Mouse (Mus musculus) ES-Bruce4 (cell line): ENCODE data around the gene Kif24. TPM values are rescaled to one million over a fixed set of nuclear protein-coding genes. Genes with fewer than 3 reads are reported as not detected.

Experiments
- H3K27ac ChIP-seq: 2 replicates; pipeline ENCODE4 v1.5.1; 2012; ENCODE audit warnings: low read length, inconsistent platforms; ENCODE audit not compliant: insufficient read depth
- H3K27me3 ChIP-seq: 2 replicates; pipeline ENCODE4 v1.6.1; 2012; ENCODE audit warnings: mild to moderate bottlenecking, low read length, inconsistent platforms; ENCODE audit not compliant: control insufficient read depth, poor library complexity, insufficient read depth, severe bottlenecking
- H3K36me3 ChIP-seq: 2 replicates; pipeline ENCODE4 v1.6.1; 2012; ENCODE audit warnings: inconsistent platforms, mild to moderate bottlenecking, low read length, moderate library complexity; ENCODE audit not compliant: control insufficient read depth, poor library complexity, insufficient read depth, severe bottlenecking
- H3K4me1 ChIP-seq: one replicate; pipeline ENCODE4 v1.8.1; 2011; ENCODE audit warnings: low read length; ENCODE audit not compliant: control insufficient read depth, insufficient read depth
- H3K4me3 ChIP-seq: 2 replicates; pipeline ENCODE4 v1.5.1; 2011; ENCODE audit warnings: low read depth, mild to moderate bottlenecking, low read length
- H3K9ac ChIP-seq: 2 replicates; pipeline ENCODE4 v1.6.1; 2012; ENCODE audit warnings: low read depth, mild to moderate bottlenecking, inconsistent platforms; ENCODE audit not compliant: poor library complexity, severe bottlenecking
- H3K9me3 ChIP-seq: replicated peaks from 2 replicates; pipeline ENCODE4 v1.6.1; 2012; ENCODE audit warnings: mild to moderate bottlenecking, low read length, inconsistent platforms; ENCODE audit not compliant: control insufficient read depth, poor library complexity, insufficient read depth, severe bottlenecking
- CTCF ChIP-seq: IDR thresholded peaks from one replicate; pipeline ENCODE4 v1.8.1; 2011; ENCODE audit warnings: low read depth, low read length
- EP300 ChIP-seq: IDR thresholded peaks from 2 replicates; pipeline ENCODE4 v1.6.1; 2011; ENCODE audit warnings: low read depth, low read length; ENCODE audit not compliant: insufficient read depth
- POLR2A ChIP-seq: IDR thresholded peaks from one replicate; pipeline ENCODE4 v1.8.1; 2011; ENCODE audit warnings: low read length; ENCODE audit not compliant: insufficient read depth
- polyA plus RNA-seq: library from polyadenylated mRNA; stranded (reverse); fragments of >200 nt; gene quantifications from 2 replicates; pipeline ENCODE4 v1.2.4, GENCODE M21; 2011; ENCODE audit warnings: low read depth; ENCODE audit not compliant: missing spikeins, insufficient read depth, insufficient read length

Gene Kif24
- polyA plus RNA-seq, 1 experiment = 25.7 TPM

GRCm38 (mm10) chr4:41381213-41381950 lies 83.3 kb downstream of the Kif24 start:
- no peak for TF ChIP-seq CTCF
- TF ChIP-seq EP300 = no peak
- TF ChIP-seq POLR2A = no peak
- Histone ChIP-seq H3K27ac (no peak overlapping the region), H3K9me3 (peaks cover 4% of the 10 kb centered on the region; the same call in 1 of the 2 replicates), H3K4me1 (no peaks in the 10 kb centered on the region), H3K27me3 (no peaks in the 10 kb centered on the region), H3K36me3 (peaks cover 48% of the 10 kb centered on the region), H3K4me3 (no peak overlapping the region), H3K9ac (no peak overlapping the region)

- Histone ChIP-seq H3K9ac (no peak overlapping the region), H3K27me3 (no peaks in the 10 kb centered on the region), H3K4me3 (no peak overlapping the region), H3K4me1 (no peaks in the 10 kb centered on the region), H3K27ac (no peak overlapping the region), H3K9me3 (no peaks in the 10 kb centered on the region), H3K36me3 (peaks cover 33% of the 10 kb centered on the region)
- no peak for TF ChIP-seq CTCF
- TF ChIP-seq EP300 = no peak
- TF ChIP-seq POLR2A = no peak
These were observed 87.1 kb downstream of the Kif24 start for GRCm38 (mm10) chr4:41377567-41377966.

- Histone ChIP-seq H3K9ac (no peak overlapping the region), H3K4me3 (no peak overlapping the region), H3K4me1 (no peaks in the 10 kb centered on the region), H3K27me3 (no peaks in the 10 kb centered on the region), H3K36me3 (peaks cover 28% of the 10 kb centered on the region), H3K27ac (no peak overlapping the region), H3K9me3 (no peaks in the 10 kb centered on the region)
- TF ChIP-seq POLR2A (no peak), EP300 (no peak), CTCF (no peak)
These were observed 94.8 kb downstream of the Kif24 start for GRCm38 (mm10) chr4:41369702-41370437.

DNA sequence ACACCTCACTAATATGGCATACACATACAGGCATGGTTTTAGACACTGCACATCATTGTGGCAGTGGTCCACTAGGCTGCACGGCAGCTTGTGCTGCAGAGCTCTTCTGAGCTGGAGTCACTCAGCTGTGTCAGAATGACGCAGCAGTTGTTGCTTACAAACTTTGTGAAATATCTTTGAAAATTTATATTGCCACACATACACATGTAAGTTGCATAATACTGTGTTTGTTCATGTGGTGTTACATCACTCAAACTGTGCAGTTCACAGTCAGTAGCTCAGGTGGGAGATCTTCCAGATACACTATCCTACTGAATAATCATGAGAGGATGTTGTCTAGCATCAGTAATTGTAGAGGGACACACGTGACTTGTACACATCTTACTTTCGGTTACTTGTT lies 96.5 kb downstream of the Kif24 start:
- Histone ChIP-seq H3K9ac (no peak overlapping the region), H3K36me3 (peaks cover 28% of the 10 kb centered on the region), H3K9me3 (no peaks in the 10 kb centered on the region), H3K27me3 (no peaks in the 10 kb centered on the region), H3K27ac (no peak overlapping the region), H3K4me3 (no peak overlapping the region), H3K4me1 (no peaks in the 10 kb centered on the region)
- TF ChIP-seq CTCF (no peak), EP300 (no peak), POLR2A (no peak)

- TF ChIP-seq POLR2A = no peak
- TF ChIP-seq EP300 = no peak
- TF ChIP-seq CTCF = no peak
- Histone ChIP-seq H3K9ac (no peak overlapping the region), H3K27me3 (no peaks in the 10 kb centered on the region), H3K36me3 (no peaks in the 10 kb centered on the region; the same call in 1 of the 2 replicates), H3K9me3 (no peaks in the 10 kb centered on the region), H3K27ac (no peak overlapping the region), H3K4me1 (no peaks in the 10 kb centered on the region), H3K4me3 (no peak overlapping the region)
These were observed 103.6 kb downstream of the Kif24 start for GRCm38 (mm10) chr4:41361059-41361458.

GRCm38 (mm10) chr4:41359358-41359757 lies 105.3 kb downstream of the Kif24 start:
- H3K27ac ChIP-seq = no peak overlapping the region
- no peaks in the 10 kb centered on the region for H3K4me1 ChIP-seq
- no peak for TF ChIP-seq POLR2A
- TF ChIP-seq CTCF = no peak
- no peak for TF ChIP-seq EP300
- H3K9ac ChIP-seq = no peak overlapping the region
- peaks cover 3% of the 10 kb centered on the region; the same call in 1 of the 2 replicates for H3K36me3 ChIP-seq
- no peaks in the 10 kb centered on the region for H3K27me3 ChIP-seq
- no peaks in the 10 kb centered on the region for H3K9me3 ChIP-seq
- no peak overlapping the region for H3K4me3 ChIP-seq
